Mouse (Mus musculus) midbrain, postnatal 0 days (tissue): Measurements from ENCODE around the gene Marcksl1. TPM values are rescaled to one million over a fixed set of nuclear protein-coding genes. Genes with fewer than 3 reads are reported as not detected.

Experiments used
- ATAC-seq: fragments of 200-750 bp; cut with Nextera tagmentation; 2 replicates; pipeline ENCODE4 v1.8.0; 2017; ENCODE audit warnings: moderate number of reproducible peaks, mild to moderate bottlenecking, moderate TSS enrichment, moderate library complexity; ENCODE audit not compliant: low FRiP score
- DNase-seq: peaks from one replicate; pipeline ENCODE4 v3.0.0-alpha.2; 2015; ENCODE audit warnings: low spot score
- H3K27ac ChIP-seq: fragments of 300-500 bp; sonication (generic); 2 replicates; pipeline ENCODE4 v1.5.1; 2014; ENCODE audit warnings: low read depth, mild to moderate bottlenecking, low read length, mixed read lengths
- H3K27me3 ChIP-seq: fragments of 300-500 bp; sonication (generic); 2 replicates; pipeline ENCODE4 v1.6.1; 2014; ENCODE audit warnings: low read length, control low read depth, mixed read lengths; ENCODE audit not compliant: insufficient read depth
- H3K36me3 ChIP-seq: fragments of 300-500 bp; sonication (generic); 2 replicates; pipeline ENCODE4 v1.6.1; 2014; ENCODE audit warnings: low read length, control low read depth, mixed read lengths; ENCODE audit not compliant: insufficient read depth
- H3K4me1 ChIP-seq: fragments of 300-500 bp; sonication (generic); 2 replicates; pipeline ENCODE4 v1.6.1; 2014; ENCODE audit warnings: mild to moderate bottlenecking, control low read depth, antibody characterized with exemption, low read length, mixed read lengths; ENCODE audit not compliant: insufficient read depth
- H3K4me2 ChIP-seq: fragments of 300-500 bp; sonication (generic); 2 replicates; pipeline ENCODE4 v1.6.1; 2014; ENCODE audit warnings: low read depth, mild to moderate bottlenecking, low read length, mixed read lengths; ENCODE audit not compliant: poor library complexity, severe bottlenecking
- H3K4me3 ChIP-seq: fragments of 300-500 bp; sonication (generic); 2 replicates; pipeline ENCODE4 v1.5.1; 2014; ENCODE audit warnings: low read depth, mild to moderate bottlenecking, low read length, moderate library complexity
- H3K9ac ChIP-seq: fragments of 300-500 bp; sonication (generic); replicated peaks from 2 replicates; pipeline ENCODE4 v1.6.1; 2014; ENCODE audit warnings: mild to moderate bottlenecking, low read length, moderate library complexity, mixed read lengths; ENCODE audit not compliant: poor library complexity, severe bottlenecking
- H3K9me3 ChIP-seq: fragments of 300-500 bp; sonication (generic); 2 replicates; pipeline ENCODE4 v1.6.1; 2016; ENCODE audit warnings: low read length, control low read depth
- CTCF ChIP-seq: IDR thresholded peaks from 2 replicates; pipeline ENCODE4 v1.5.1; 2016; ENCODE audit warnings: antibody characterized with exemption, mild to moderate bottlenecking
- WGBS: fragments of 180-500 bp; shearing (Covaris S2); extraction: QIAGEN DNeasy Blood & Tissue Kit; methylation state at CpG from one replicate; pipeline ENCODE4 v1.1.7; 2014; 5-methylcytosine and 5-hydroxymethylcytosine counted together
- microRNA-seq: library from miRNA; unstranded; fragments of <30 nt; microRNA quantifications from one replicate; pipeline ENCODE4, GENCODE M21; 2016; ENCODE audit warnings: borderline number of aligned reads
- polyA plus RNA-seq: library from polyadenylated mRNA; unstranded; fragments of >200 nt; fragmentation: Nextera tagmentation; extraction: Ambion mirVana; gene quantifications from 2 replicates; pipeline ENCODE4 v1.2.1, GENCODE M21; 2015
- total RNA-seq: library from RNA; depleted of rRNA; stranded (reverse); fragments of >200 nt; gene quantifications from 2 replicates; pipeline ENCODE4 v1.2.3, GENCODE M21; 2014; rRNA removed

The Marcksl1 gene
- total and polyA plus RNA-seq, 2 experiments from 2014 or later, result 1,586 to 1,776 TPM

- H3K9me3 ChIP-seq, result no peaks in the 10 kb centered on the region
- H3K9ac ChIP-seq, result peak overlapping the region; percentile 61; the same call in 1 of the 2 replicates
- 0 out of 2 replicates have a peak overlapping the region, but pooled peaks have one; percentile 82 for H3K27ac ChIP-seq
- no peak for DNase-seq
- H3K4me3 ChIP-seq, result no peak overlapping the region
- whole genome bisulfite sequencing, result 83% methylated on average over 9 of the region's 9 CpGs
- TF ChIP-seq CTCF, result no peak
- no peaks in the 10 kb centered on the region for H3K27me3 ChIP-seq
- no peaks in the 10 kb centered on the region for H3K36me3 ChIP-seq
- no peak overlapping the region for H3K4me2 ChIP-seq
- H3K4me1 ChIP-seq, result peaks cover 5% of the 10 kb centered on the region; the same call in 1 of the 2 replicates
- ATAC-seq, result no peak
Measured at GRCm38 (mm10) chr4:129557256-129557808, 44.0 kb downstream of the Marcksl1 start.

GRCm38 (mm10) chr4:129558321-129558955, 45.1 kb downstream of the Marcksl1 start:
- no peaks in the 10 kb centered on the region for H3K36me3 ChIP-seq
- TF ChIP-seq CTCF, result no peak
- no peak overlapping the region for H3K4me2 ChIP-seq
- DNase-seq, result no peak
- H3K4me3 ChIP-seq, result no peak overlapping the region
- no peak overlapping the region for H3K27ac ChIP-seq
- H3K9ac ChIP-seq, result no peak overlapping the region
- peaks cover 5% of the 10 kb centered on the region; the same call in 1 of the 2 replicates for H3K4me1 ChIP-seq
- 91% methylated on average over 12 of the region's 12 CpGs for WGBS
- H3K9me3 ChIP-seq, result no peaks in the 10 kb centered on the region
- no peak for ATAC-seq
- H3K27me3 ChIP-seq, result no peaks in the 10 kb centered on the region

- ATAC-seq, result no peak
- WGBS, result 90% methylated on average over 5 of the region's 5 CpGs
- H3K4me3 ChIP-seq, result no peak overlapping the region
- H3K9me3 ChIP-seq, result no peaks in the 10 kb centered on the region
- H3K4me2 ChIP-seq, result no peak overlapping the region
- DNase-seq, result no peak
- H3K27ac ChIP-seq, result no peak overlapping the region
- no peaks in the 10 kb centered on the region for H3K36me3 ChIP-seq
- H3K27me3 ChIP-seq, result no peaks in the 10 kb centered on the region
- no peak overlapping the region for H3K9ac ChIP-seq
- no peaks in the 10 kb centered on the region; the same call in 1 of the 2 replicates for H3K4me1 ChIP-seq
- TF ChIP-seq CTCF, result no peak
Measured at GRCm38 (mm10) chr4:129561184-129561583, 47.8 kb downstream of the Marcksl1 start.

- no peak overlapping the region for H3K27ac ChIP-seq
- H3K9ac ChIP-seq, result no peak overlapping the region
- no peak for TF ChIP-seq CTCF
- no peak overlapping the region for H3K4me3 ChIP-seq
- DNase-seq (no peak), ATAC-seq (no peak)
- no peaks in the 10 kb centered on the region for H3K36me3 ChIP-seq
- H3K9me3 ChIP-seq, result no peaks in the 10 kb centered on the region
- H3K27me3 ChIP-seq, result no peaks in the 10 kb centered on the region
- no peak overlapping the region for H3K4me2 ChIP-seq
- H3K4me1 ChIP-seq, result no peaks in the 10 kb centered on the region
- WGBS, result 80% methylated on average over 8 of the region's 8 CpGs
Measured at GRCm38 (mm10) chr4:129563718-129564117, 50.3 kb downstream of the Marcksl1 start.

- WGBS, result 85% methylated on average over 6 of the region's 6 CpGs
- Histone ChIP-seq H3K4me2 (no peak overlapping the region), H3K9me3 (no peaks in the 10 kb centered on the region), H3K4me3 (no peak overlapping the region), H3K36me3 (no peaks in the 10 kb centered on the region), H3K4me1 (no peaks in the 10 kb centered on the region), H3K27me3 (no peaks in the 10 kb centered on the region), H3K27ac (no peak overlapping the region), H3K9ac (no peak overlapping the region)
- no peak for TF ChIP-seq CTCF
- ATAC-seq (no peak), DNase-seq (no peak)
Measured at GRCm38 (mm10) chr4:129565139-129565538, 51.8 kb downstream of the Marcksl1 start.

Small RNA genes within 50 kb of the gene (microRNA-seq; reads per million reads assigned to microRNA genes)
- gene Mir8119, result not detected

Other genes with a start within 250 kb of the Marcksl1 start
- gene Sync, start 226.0 kb upstream of the Marcksl1 start, total RNA-seq, result 2.1 and 2.6 TPM in 2 replicates
- gene Sync, start 226.0 kb upstream of the Marcksl1 start, polyA plus RNA-seq, result 1.1 and 1.3 TPM in 2 replicates
- 79.2 and 82.4 TPM in 2 replicates for gene Rbbp4, start 178.2 kb upstream of the Marcksl1 start, total RNA-seq
- 187 and 198 TPM in 2 replicates for gene Rbbp4, start 178.2 kb upstream of the Marcksl1 start, polyA plus RNA-seq
- gene Zbtb8os, start 177.9 kb upstream of the Marcksl1 start, total RNA-seq, result 2.9 and 4.1 TPM in 2 replicates
- gene Zbtb8os, start 177.9 kb upstream of the Marcksl1 start, polyA plus RNA-seq, result 15.6 and 20.6 TPM in 2 replicates
- 22.9 and 25.2 TPM in 2 replicates for gene Zbtb8a, start 135.5 kb upstream of the Marcksl1 start, total RNA-seq
- gene Zbtb8a, start 135.5 kb upstream of the Marcksl1 start, polyA plus RNA-seq, result 15.5 and 15.8 TPM in 2 replicates
- gene Zbtb8b, start 72.7 kb upstream of the Marcksl1 start, total RNA-seq, result 14.3 and 15.1 TPM in 2 replicates
- gene Zbtb8b, start 72.7 kb upstream of the Marcksl1 start, polyA plus RNA-seq, result 14.5 and 15.9 TPM in 2 replicates
- gene Bsdc1, start 52.0 kb upstream of the Marcksl1 start, total RNA-seq, result 53.7 and 58.9 TPM in 2 replicates
- 27.0 and 27.1 TPM in 2 replicates for gene Bsdc1, start 52.0 kb upstream of the Marcksl1 start, polyA plus RNA-seq
- gene Tssk3, start 22.6 kb upstream of the Marcksl1 start, total RNA-seq, result 0.16 and 2.5 TPM in 2 replicates
- gene Tssk3, start 22.6 kb upstream of the Marcksl1 start, polyA plus RNA-seq, result 1.7 and 1.8 TPM in 2 replicates
- gene Fam229a, start 22.4 kb upstream of the Marcksl1 start, total RNA-seq, result 2.2 TPM in 1 of 2 replicates, not detected in the other
- 4.3 and 5.4 TPM in 2 replicates for gene Fam229a, start 22.4 kb upstream of the Marcksl1 start, polyA plus RNA-seq
- 28.3 and 31.2 TPM in 2 replicates for gene Hdac1, start 29.1 kb downstream of the Marcksl1 start, total RNA-seq
- 48.4 and 48.9 TPM in 2 replicates for gene Hdac1, start 29.1 kb downstream of the Marcksl1 start, polyA plus RNA-seq
- gene Lck, start 60.1 kb downstream of the Marcksl1 start, total RNA-seq, result 17.5 and 20.4 TPM in 2 replicates
- gene Lck, start 60.1 kb downstream of the Marcksl1 start, polyA plus RNA-seq, result 17.5 and 20.7 TPM in 2 replicates
- gene Fam167b, start 65.0 kb downstream of the Marcksl1 start, total RNA-seq, result not detected in 2 replicates
- not detected in 2 replicates for gene Fam167b, start 65.0 kb downstream of the Marcksl1 start, polyA plus RNA-seq
- gene Eif3i, start 87.1 kb downstream of the Marcksl1 start, total RNA-seq, result 282 and 300 TPM in 2 replicates
- 213 and 222 TPM in 2 replicates for gene Eif3i, start 87.1 kb downstream of the Marcksl1 start, polyA plus RNA-seq
- 146 and 189 TPM in 2 replicates for gene Tmem234, start 87.1 kb downstream of the Marcksl1 start, total RNA-seq
- 210 and 232 TPM in 2 replicates for gene Tmem234, start 87.1 kb downstream of the Marcksl1 start, polyA plus RNA-seq
- 0.82 and 3.9 TPM in 2 replicates for gene Dcdc2b, start 100.7 kb downstream of the Marcksl1 start, total RNA-seq
- 2.7 and 4.4 TPM in 2 replicates for gene Dcdc2b, start 100.7 kb downstream of the Marcksl1 start, polyA plus RNA-seq
- gene Iqcc, start 105.5 kb downstream of the Marcksl1 start, total RNA-seq, result 7.9 and 33.0 TPM in 2 replicates
- gene Iqcc, start 105.5 kb downstream of the Marcksl1 start, polyA plus RNA-seq, result 17.2 and 20.2 TPM in 2 replicates
- 78.8 and 96.0 TPM in 2 replicates for gene Ccdc28b, start 110.4 kb downstream of the Marcksl1 start, total RNA-seq
- 174 and 182 TPM in 2 replicates for gene Ccdc28b, start 110.4 kb downstream of the Marcksl1 start, polyA plus RNA-seq
- 33.4 and 38.2 TPM in 2 replicates for gene Txlna, start 127.5 kb downstream of the Marcksl1 start, total RNA-seq
- gene Txlna, start 127.5 kb downstream of the Marcksl1 start, polyA plus RNA-seq, result 25.6 and 27.2 TPM in 2 replicates
- gene Kpna6, start 159.2 kb downstream of the Marcksl1 start, total RNA-seq, result 63.1 and 65.3 TPM in 2 replicates
- gene Kpna6, start 159.2 kb downstream of the Marcksl1 start, polyA plus RNA-seq, result 13.5 and 14.9 TPM in 2 replicates
- 26.0 and 29.6 TPM in 2 replicates for gene Tmem39b, start 183.3 kb downstream of the Marcksl1 start, total RNA-seq
- 15.9 and 16.4 TPM in 2 replicates for gene Tmem39b, start 183.3 kb downstream of the Marcksl1 start, polyA plus RNA-seq
- 80.8 and 101 TPM in 2 replicates for gene Khdrbs1, start 228.7 kb downstream of the Marcksl1 start, total RNA-seq
- 78.0 and 87.2 TPM in 2 replicates for gene Khdrbs1, start 228.7 kb downstream of the Marcksl1 start, polyA plus RNA-seq